Mouse (Mus musculus) inflammation-experienced regulatory T-cells, adult 16 weeks (primary cell): Measurements from ENCODE around the gene Btbd35f3. TPM values are rescaled to one million over a fixed set of nuclear protein-coding genes. Genes with fewer than 3 reads are reported as not detected.

ENCODE experiments used
- polyA plus RNA-seq: library from polyadenylated mRNA; unstranded; fragments of 100-300 nt; shearing (Covaris generic); gene quantifications from one replicate; pipeline ENCODE4 v1.2.1, GENCODE M21; 2017

The Btbd35f3 gene
- not detected for polyA plus RNA-seq

GRCm38 (mm10) chrX:4037374-4037773 is at the start of gene Btbd35f3:
Gene Btbd35f3, plus strand, starts transcription at chrX:4037674.

Other genes starting within 250 kb of the Btbd35f3 start
- not detected for gene Btbd35f16, start 80.7 kb upstream of the Btbd35f3 start, polyA plus RNA-seq
- gene Btbd35f28, start 158.9 kb downstream of the Btbd35f3 start, polyA plus RNA-seq, result not detected